Mouse (Mus musculus) hindbrain, postnatal 0 days (tissue): Measurements from ENCODE around the gene Abtb2. TPM values are rescaled to one million over a fixed set of nuclear protein-coding genes. Genes with fewer than 3 reads are reported as not detected.

Experiments used
- ATAC-seq: fragments of 200-750 bp; cut with Nextera tagmentation; 2 replicates; pipeline ENCODE4 v1.8.0; 2017; ENCODE audit warnings: mild to moderate bottlenecking, moderate TSS enrichment, moderate library complexity
- DNase-seq: peaks from one replicate; pipeline ENCODE4 v3.0.0-alpha.2; 2015; ENCODE audit warnings: low spot score
- H3K27ac ChIP-seq: fragments of 300-500 bp; sonication (generic); 2 replicates; pipeline ENCODE4 v1.5.1; 2014; ENCODE audit warnings: mild to moderate bottlenecking
- H3K27me3 ChIP-seq: fragments of 300-500 bp; sonication (generic); 2 replicates; pipeline ENCODE4 v1.6.1; 2014; ENCODE audit warnings: low read length, mixed read lengths; ENCODE audit not compliant: insufficient read depth
- H3K36me3 ChIP-seq: fragments of 300-500 bp; sonication (generic); 2 replicates; pipeline ENCODE4 v1.6.1; 2014; ENCODE audit warnings: low read length, mixed read lengths; ENCODE audit not compliant: insufficient read depth
- H3K4me1 ChIP-seq: fragments of 300-500 bp; sonication (generic); 2 replicates; pipeline ENCODE4 v1.6.1; 2014; ENCODE audit warnings: antibody characterized with exemption, low read length, mixed read lengths; ENCODE audit not compliant: insufficient read depth
- H3K4me2 ChIP-seq: fragments of 300-500 bp; sonication (generic); 2 replicates; pipeline ENCODE4 v1.6.1; 2014; ENCODE audit warnings: low read depth, mild to moderate bottlenecking, low read length, moderate library complexity, mixed read lengths
- H3K4me3 ChIP-seq: fragments of 300-500 bp; sonication (generic); 2 replicates; pipeline ENCODE4 v1.5.1; 2014; ENCODE audit warnings: low read length
- H3K9ac ChIP-seq: fragments of 300-500 bp; sonication (generic); replicated peaks from 2 replicates; pipeline ENCODE4 v1.6.1; 2014; ENCODE audit warnings: mild to moderate bottlenecking, low read length, moderate library complexity, mixed read lengths
- H3K9me3 ChIP-seq: fragments of 300-500 bp; sonication (generic); 2 replicates; pipeline ENCODE4 v1.6.1; 2016; ENCODE audit warnings: low read length, mixed read lengths
- CTCF ChIP-seq: IDR thresholded peaks from 2 replicates; pipeline ENCODE4 v1.5.1; 2016; ENCODE audit warnings: antibody characterized with exemption, control low read depth, low read depth
- WGBS: fragments of 180-500 bp; shearing (Covaris S2); extraction: QIAGEN DNeasy Blood & Tissue Kit; methylation state at CpG from one replicate; pipeline ENCODE4 v1.1.7; 2014; 5-methylcytosine and 5-hydroxymethylcytosine counted together
- polyA plus RNA-seq: library from polyadenylated mRNA; unstranded; fragments of >200 nt; fragmentation: Nextera tagmentation; extraction: Ambion mirVana; gene quantifications from 2 replicates; pipeline ENCODE4 v1.2.1, GENCODE M21; 2015
- total RNA-seq: library from RNA; depleted of rRNA; stranded (reverse); fragments of >200 nt; gene quantifications from 2 replicates; pipeline ENCODE4 v1.2.3, GENCODE M21; 2014

The Abtb2 gene
- total and polyA plus RNA-seq, 2 experiments from 2014 or later, result 11.7 to 45.9 TPM

GRCm38 (mm10) chr2:103629956-103630355 is 63.8 kb downstream of the Abtb2 start:
- no peaks in the 10 kb centered on the region for H3K36me3 ChIP-seq
- ATAC-seq, result no peak
- WGBS, result 42% methylated on average over 5 of the region's 5 CpGs
- TF ChIP-seq CTCF, result no peak
- no peak overlapping the region for H3K27ac ChIP-seq
- H3K9ac ChIP-seq, result no peak overlapping the region
- H3K4me1 ChIP-seq, result peaks cover 20% of the 10 kb centered on the region
- H3K4me3 ChIP-seq, result no peak overlapping the region
- H3K4me2 ChIP-seq, result no peak overlapping the region
- peak; percentile 34 for DNase-seq
- no peaks in the 10 kb centered on the region for H3K27me3 ChIP-seq
- no peaks in the 10 kb centered on the region for H3K9me3 ChIP-seq

DNA sequence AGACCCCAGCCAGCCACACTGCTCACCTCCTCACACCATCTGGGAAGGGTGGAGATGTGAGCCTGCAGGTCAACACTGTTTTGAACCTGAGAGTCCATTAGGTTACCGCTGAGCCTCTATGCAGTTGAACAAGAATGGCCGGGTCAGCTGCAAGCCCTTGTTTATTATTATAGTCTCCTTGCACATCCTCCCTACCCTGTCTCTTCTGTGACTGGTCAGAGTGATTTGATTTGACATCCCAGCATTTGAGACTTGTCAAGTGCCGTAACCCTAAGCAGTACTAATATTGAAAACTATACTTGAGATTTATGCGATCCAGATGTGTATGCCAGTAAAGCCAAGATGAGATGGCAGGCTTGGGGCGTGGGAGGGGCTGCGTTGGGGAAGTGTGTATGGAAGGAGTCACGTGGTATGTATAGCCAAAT is 65.2 kb downstream of the Abtb2 start:
- Histone ChIP-seq H3K4me2 (no peak overlapping the region), H3K9ac (no peak overlapping the region), H3K27me3 (no peaks in the 10 kb centered on the region), H3K4me1 (peaks cover 15% of the 10 kb centered on the region), H3K27ac (no peak overlapping the region), H3K4me3 (no peak overlapping the region), H3K36me3 (no peaks in the 10 kb centered on the region), H3K9me3 (no peaks in the 10 kb centered on the region)
- ATAC-seq (no peak), DNase-seq (no peak)
- WGBS, result 77% methylated on average over 7 of the region's 7 CpGs
- no peak for TF ChIP-seq CTCF

DNA sequence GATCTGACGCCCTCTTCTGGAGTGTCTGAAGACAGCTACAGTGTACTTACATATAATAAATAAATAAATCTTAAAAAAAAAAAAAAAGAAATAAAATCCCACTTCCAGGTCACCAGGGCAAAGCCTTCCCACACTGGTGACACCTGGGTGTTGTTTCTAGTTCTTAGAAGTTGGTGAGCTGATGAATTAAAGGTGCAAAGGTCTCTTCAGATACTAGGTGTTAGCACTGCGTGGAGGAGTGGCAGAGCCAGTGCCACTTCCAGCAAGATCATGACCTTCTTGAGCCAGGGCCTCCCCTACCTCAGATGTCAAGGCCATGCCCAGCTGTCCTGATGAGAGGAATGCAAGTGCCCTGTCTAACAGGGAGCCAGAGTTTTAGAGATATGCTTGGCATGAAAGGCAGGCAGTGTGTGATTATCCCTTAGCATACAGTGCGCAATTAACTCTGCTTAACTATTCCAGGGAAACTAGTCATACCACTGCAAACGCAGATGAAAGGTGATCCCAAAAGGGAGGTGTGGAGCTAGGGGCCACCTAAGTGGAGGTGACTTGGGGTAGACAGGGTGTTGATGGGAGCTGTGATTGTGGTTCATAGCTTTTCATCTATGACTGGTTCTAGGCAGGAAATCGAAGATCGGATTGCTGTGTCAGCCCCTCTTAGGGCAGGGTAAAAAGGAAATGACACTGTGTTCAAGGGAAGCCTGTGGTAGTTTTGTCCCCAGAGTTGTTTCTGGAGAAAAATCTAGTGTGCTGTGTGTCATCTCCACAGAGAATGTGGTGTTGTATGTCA is 66.2 kb downstream of the Abtb2 start:
- DNase-seq (no peak), ATAC-seq (no peak)
- TF ChIP-seq CTCF, result no peak
- Histone ChIP-seq H3K36me3 (no peaks in the 10 kb centered on the region), H3K27ac (no peak overlapping the region), H3K4me1 (peaks cover 15% of the 10 kb centered on the region), H3K9me3 (no peaks in the 10 kb centered on the region), H3K27me3 (no peaks in the 10 kb centered on the region), H3K9ac (no peak overlapping the region), H3K4me3 (no peak overlapping the region), H3K4me2 (no peak overlapping the region)
- WGBS, result 81% methylated on average over 6 of the region's 6 CpGs

- DNase-seq, result no peak
- WGBS, result 89% methylated on average over 2 of the region's 2 CpGs
- H3K4me2 ChIP-seq, result no peak overlapping the region
- no peak for TF ChIP-seq CTCF
- no peaks in the 10 kb centered on the region for H3K36me3 ChIP-seq
- no peak for ATAC-seq
- H3K27me3 ChIP-seq, result no peaks in the 10 kb centered on the region
- H3K4me1 ChIP-seq, result peaks cover 16% of the 10 kb centered on the region
- H3K9me3 ChIP-seq, result no peaks in the 10 kb centered on the region
- no peak overlapping the region for H3K27ac ChIP-seq
- H3K4me3 ChIP-seq, result no peak overlapping the region
- H3K9ac ChIP-seq, result no peak overlapping the region
These were observed 66.8 kb downstream of the Abtb2 start for GRCm38 (mm10) chr2:103632926-103633250.

GRCm38 (mm10) chr2:103635731-103636487 is 69.8 kb downstream of the Abtb2 start:
- Histone ChIP-seq H3K27me3 (no peaks in the 10 kb centered on the region), H3K27ac (no peak overlapping the region), H3K4me2 (no peak overlapping the region), H3K4me3 (no peak overlapping the region), H3K9ac (no peak overlapping the region), H3K4me1 (peaks cover 12% of the 10 kb centered on the region), H3K9me3 (no peaks in the 10 kb centered on the region), H3K36me3 (no peaks in the 10 kb centered on the region)
- no peak for DNase-seq
- TF ChIP-seq CTCF, result no peak
- WGBS, result 78% methylated on average over 3 of the region's 3 CpGs
- ATAC-seq, result no peak

DNA sequence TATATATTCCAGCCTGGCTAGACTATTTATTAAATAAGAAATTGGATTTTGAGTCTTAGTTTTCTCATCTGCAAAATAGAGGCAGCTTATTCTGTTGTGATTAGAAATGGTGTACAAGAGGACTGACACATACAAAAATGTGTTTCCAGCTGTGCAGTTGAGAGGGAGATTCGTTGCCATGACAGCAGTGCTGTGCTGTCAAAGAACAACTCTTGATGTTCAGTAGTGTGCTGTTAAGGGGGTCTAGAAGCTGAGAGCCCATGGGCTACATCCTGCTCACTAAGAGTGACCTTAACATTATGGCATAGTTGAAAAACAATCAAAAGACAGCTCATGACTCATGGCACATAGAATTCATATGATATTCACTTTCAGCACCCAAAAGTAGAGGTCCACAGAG is 71.3 kb downstream of the Abtb2 start:
- Histone ChIP-seq H3K9ac (no peak overlapping the region), H3K4me3 (no peak overlapping the region), H3K9me3 (no peaks in the 10 kb centered on the region), H3K27ac (no peak overlapping the region), H3K4me1 (peaks cover 9% of the 10 kb centered on the region), H3K27me3 (no peaks in the 10 kb centered on the region), H3K4me2 (no peak overlapping the region), H3K36me3 (no peaks in the 10 kb centered on the region)
- no peak for TF ChIP-seq CTCF
- DNase-seq, result no peak
- 26% methylated on average over 1 of the region's 1 CpGs for WGBS
- no peak for ATAC-seq

DNA sequence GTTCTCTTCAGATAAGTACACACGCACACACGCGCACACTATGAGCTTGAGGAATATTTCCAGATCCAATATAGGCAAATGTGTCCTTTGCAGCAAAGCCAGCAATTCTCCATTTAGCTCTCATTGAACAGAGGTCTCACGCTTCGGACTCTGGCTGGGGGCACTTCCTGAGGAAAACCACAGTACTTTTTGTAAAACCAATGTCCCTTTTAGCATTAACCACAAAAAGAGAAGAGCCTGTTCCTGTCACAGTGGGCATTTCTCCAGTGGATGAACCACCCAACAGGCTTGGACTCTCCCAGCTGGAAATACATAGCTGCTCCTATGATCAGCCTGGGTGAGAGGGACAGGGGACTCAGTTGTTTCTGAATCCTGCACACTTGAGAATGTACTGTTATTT is 71.8 kb downstream of the Abtb2 start:
- Histone ChIP-seq H3K27ac (no peak overlapping the region), H3K27me3 (no peaks in the 10 kb centered on the region), H3K4me2 (no peak overlapping the region), H3K9ac (no peak overlapping the region), H3K4me3 (no peak overlapping the region), H3K9me3 (no peaks in the 10 kb centered on the region), H3K36me3 (no peaks in the 10 kb centered on the region), H3K4me1 (peaks cover 9% of the 10 kb centered on the region)
- 94% methylated on average over 5 of the region's 5 CpGs for WGBS
- ATAC-seq, result no peak
- TF ChIP-seq CTCF, result no peak
- DNase-seq, result no peak
